Mouse (Mus musculus) MEL (cell line): ENCODE data around the gene Sept3. TPM values are rescaled to one million over a fixed set of nuclear protein-coding genes. Genes with fewer than 3 reads are reported as not detected.

Source experiments
- DNase-seq: peaks from one replicate; pipeline ENCODE4 v3.0.0; 2011; ENCODE audit warnings: low read depth, low spot score
- H3K27ac ChIP-seq: 2 replicates; pipeline ENCODE4 v1.5.1; 2012; ENCODE audit warnings: low read depth, mild to moderate bottlenecking, control low read depth, low read length, moderate library complexity; ENCODE audit not compliant: control insufficient read depth
- H3K27me3 ChIP-seq, 2 experiments: fragments of 150-350 bp in 1 of 2; sonication (generic) in 1 of 2; 2 replicates each; pipeline ENCODE4 v1.6.1; 2012; ENCODE audit warnings: low read length in 2 of 2, mild to moderate bottlenecking in 2 of 2, improper control_type of control experiment in 1 of 2, moderate library complexity in 1 of 2; ENCODE audit not compliant: insufficient read depth in 2 of 2, control insufficient read depth in 1 of 2
- H3K36me3 ChIP-seq, 2 experiments: 2 replicates each; pipeline ENCODE4 v1.6.1; 2012 to 2014; ENCODE audit warnings: low read length in 2 of 2, improper control_type of control experiment in 1 of 2, inconsistent platforms in 1 of 2, mild to moderate bottlenecking in 1 of 2; ENCODE audit not compliant: insufficient read depth in 2 of 2, control insufficient read depth in 1 of 2
- H3K4me1 ChIP-seq, 2 experiments: fragments of 150-350 bp in 1 of 2; sonication (generic) in 1 of 2; 2 replicates each; pipeline ENCODE4 v1.6.1; 2012; ENCODE audit warnings: low read length in 2 of 2, improper control_type of control experiment in 1 of 2, mild to moderate bottlenecking in 1 of 2; ENCODE audit not compliant: insufficient read depth in 2 of 2, control insufficient read depth in 1 of 2
- H3K4me3 ChIP-seq, 2 experiments: fragments of 150-350 bp in 1 of 2; sonication (generic) in 1 of 2; 2 replicates each; pipeline ENCODE4 v1.5.1; 2012; ENCODE audit warnings: low read depth in 2 of 2, low read length in 2 of 2, mild to moderate bottlenecking in 2 of 2, moderate library complexity in 2 of 2, control low read depth in 1 of 2, improper control_type of control experiment in 1 of 2; ENCODE audit not compliant: control insufficient read depth in 1 of 2, insufficient read depth in 1 of 2
- H3K79me2 ChIP-seq: 2 replicates; pipeline ENCODE4 v1.6.1; 2012; ENCODE audit warnings: mild to moderate bottlenecking, low read length, moderate library complexity; ENCODE audit not compliant: control insufficient read depth, poor library complexity, insufficient read depth
- H3K9ac ChIP-seq: 2 replicates; pipeline ENCODE4 v1.6.1; 2012; ENCODE audit warnings: low read depth, mild to moderate bottlenecking, control low read depth, low read length, moderate library complexity; ENCODE audit not compliant: control insufficient read depth, poor library complexity, severe bottlenecking
- H3K9me3 ChIP-seq: fragments of 150-350 bp; sonication (generic); replicated peaks from 2 replicates; pipeline ENCODE4 v1.6.1; 2012; ENCODE audit warnings: mild to moderate bottlenecking, low read length, improper control_type of control experiment, moderate library complexity; ENCODE audit not compliant: insufficient read depth
- BHLHE40 ChIP-seq: IDR thresholded peaks from 2 replicates; pipeline ENCODE4 v1.6.1; 2012; ENCODE audit warnings: low read depth, mild to moderate bottlenecking, inconsistent platforms, low read length, improper control_type of control experiment, borderline replicate concordance
- CHD1 ChIP-seq: IDR thresholded peaks from 2 replicates; pipeline ENCODE4 v1.6.1; 2012; ENCODE audit warnings: low read depth, mild to moderate bottlenecking, inconsistent platforms, low read length, improper control_type of control experiment
- CTCF ChIP-seq, 3 experiments: IDR thresholded peaks in 2 of 3; conservative IDR thresholded peaks in 1 of 3; 2 replicates each; pipeline ENCODE4 v1.5.1; 2011 to 2012; ENCODE audit warnings: low read length in 3 of 3, low read depth in 2 of 3, mild to moderate bottlenecking in 2 of 3, improper control_type of control experiment in 1 of 3, inconsistent platforms in 1 of 3, mixed read lengths in 1 of 3, moderate library complexity in 1 of 3; ENCODE audit not compliant: control insufficient read depth in 1 of 3, insufficient read depth in 1 of 3, poor library complexity in 1 of 3, severe bottlenecking in 1 of 3
- E2F4 ChIP-seq: IDR thresholded peaks from 2 replicates; pipeline ENCODE4 v1.6.1; 2011; ENCODE audit warnings: low read depth, low read length, improper control_type of control experiment, borderline replicate concordance
- ELF1 ChIP-seq: IDR thresholded peaks from 2 replicates; pipeline ENCODE4 v1.6.1; 2014; ENCODE audit warnings: low read depth, mild to moderate bottlenecking, inconsistent platforms, low read length, improper control_type of control experiment, moderate library complexity
- EP300 ChIP-seq, 2 experiments: IDR thresholded peaks; 2 replicates each; pipeline ENCODE4 v1.6.1; 2011; ENCODE audit warnings: improper control_type of control experiment in 2 of 2, low read length in 2 of 2, low read depth in 1 of 2, mild to moderate bottlenecking in 1 of 2
- GABPA ChIP-seq: IDR thresholded peaks from 2 replicates; pipeline ENCODE4 v1.6.1; 2012; ENCODE audit warnings: low read depth, mild to moderate bottlenecking, inconsistent platforms, low read length, improper control_type of control experiment, moderate library complexity
- GATA1 ChIP-seq: IDR thresholded peaks from 2 replicates; pipeline ENCODE4 v1.6.1; 2011; ENCODE audit warnings: low read depth, low read length, improper control_type of control experiment
- HCFC1 ChIP-seq: IDR thresholded peaks from 2 replicates; pipeline ENCODE4 v1.6.1; 2012; ENCODE audit warnings: low read depth, mild to moderate bottlenecking, inconsistent platforms, low read length, improper control_type of control experiment, moderate library complexity
- JUND ChIP-seq: IDR thresholded peaks from 2 replicates; pipeline ENCODE4 v1.6.1; 2011; ENCODE audit warnings: low read depth, mild to moderate bottlenecking, improper control_type of control experiment, low read length
- MAFK ChIP-seq: IDR thresholded peaks from 2 replicates; pipeline ENCODE4 v1.6.1; 2011; ENCODE audit warnings: low read depth, mild to moderate bottlenecking, low read length, improper control_type of control experiment, borderline replicate concordance
- MAX ChIP-seq: IDR thresholded peaks from 2 replicates; pipeline ENCODE4 v1.6.1; 2011; ENCODE audit warnings: low read length, improper control_type of control experiment
- MEF2A ChIP-seq: IDR thresholded peaks from 2 replicates; pipeline ENCODE4 v1.6.1; 2014; ENCODE audit warnings: low read depth, mild to moderate bottlenecking, inconsistent platforms, low read length, improper control_type of control experiment; ENCODE audit not compliant: poor library complexity, insufficient replicate concordance, severe bottlenecking; ENCODE audit errors: extremely low read depth
- MXI1 ChIP-seq: IDR thresholded peaks from 2 replicates; pipeline ENCODE4 v1.6.1; 2011; ENCODE audit warnings: mild to moderate bottlenecking, low read depth, low read length, improper control_type of control experiment
- MYC ChIP-seq: IDR thresholded peaks from 2 replicates; pipeline ENCODE4 v1.6.1; 2011; ENCODE audit warnings: low read depth, mild to moderate bottlenecking, low read length, improper control_type of control experiment, moderate library complexity
- NELFE ChIP-seq: IDR thresholded peaks from 2 replicates; pipeline ENCODE4 v1.6.1; 2011; ENCODE audit warnings: low read depth, low read length, improper control_type of control experiment
- NRF1 ChIP-seq: IDR thresholded peaks from 2 replicates; pipeline ENCODE4 v1.6.1; 2014; ENCODE audit warnings: low read depth, mild to moderate bottlenecking, inconsistent platforms, low read length, improper control_type of control experiment, moderate library complexity; ENCODE audit not compliant: poor library complexity, insufficient read depth, severe bottlenecking
- POLR2A ChIP-seq, 2 experiments: IDR thresholded peaks; 2 replicates each; pipeline ENCODE4 v1.6.1; 2011 to 2012; ENCODE audit warnings: low read length in 2 of 2, mild to moderate bottlenecking in 2 of 2, control low read depth in 1 of 2, improper control_type of control experiment in 1 of 2, low read depth in 1 of 2, moderate library complexity in 1 of 2; ENCODE audit not compliant: control insufficient read depth in 1 of 2, insufficient read depth in 1 of 2, poor library complexity in 1 of 2
- POLR2AphosphoS2 ChIP-seq: IDR thresholded peaks from 2 replicates; pipeline ENCODE4 v1.6.1; 2011; ENCODE audit warnings: low read length, improper control_type of control experiment
- POLR2AphosphoS5 ChIP-seq: IDR thresholded peaks from 2 replicates; pipeline ENCODE4 v1.6.1; 2012; ENCODE audit warnings: low read depth, borderline replicate concordance, mild to moderate bottlenecking, inconsistent platforms, low read length, moderate library complexity, mixed read lengths
- RAD21 ChIP-seq: IDR thresholded peaks from 2 replicates; pipeline ENCODE4 v1.6.1; 2011; ENCODE audit warnings: mild to moderate bottlenecking, low read depth, low read length, improper control_type of control experiment
- SIN3A ChIP-seq: IDR thresholded peaks from 2 replicates; pipeline ENCODE4 v1.6.1; 2012; ENCODE audit warnings: low read length, improper control_type of control experiment, inconsistent platforms
- SMC3 ChIP-seq: IDR thresholded peaks from 2 replicates; pipeline ENCODE4 v1.6.1; 2011; ENCODE audit warnings: low read depth, low read length, improper control_type of control experiment
- TAL1 ChIP-seq: IDR thresholded peaks from 2 replicates; pipeline ENCODE4 v1.6.1; 2012; ENCODE audit warnings: mild to moderate bottlenecking, inconsistent platforms, low read length, moderate library complexity, mixed read lengths
- TBP ChIP-seq: IDR thresholded peaks from 2 replicates; pipeline ENCODE4 v1.8.0; 2011; ENCODE audit warnings: low read depth, low read length, improper control_type of control experiment
- UBTF ChIP-seq: IDR thresholded peaks from 2 replicates; pipeline ENCODE4 v1.6.1; 2012; ENCODE audit warnings: low read depth, mild to moderate bottlenecking, inconsistent platforms, low read length, improper control_type of control experiment, moderate library complexity, borderline replicate concordance; ENCODE audit not compliant: insufficient read depth
- USF1 ChIP-seq: IDR thresholded peaks from 2 replicates; pipeline ENCODE4 v1.6.1; 2014; ENCODE audit warnings: low read depth, mild to moderate bottlenecking, inconsistent platforms, low read length, improper control_type of control experiment, moderate library complexity
- USF2 ChIP-seq, 2 experiments: IDR thresholded peaks; 2 replicates each; pipeline ENCODE4 v1.6.1; 2011 to 2012; ENCODE audit warnings: improper control_type of control experiment in 2 of 2, low read length in 2 of 2, borderline replicate concordance in 1 of 2, inconsistent platforms in 1 of 2, low read depth in 1 of 2, mild to moderate bottlenecking in 1 of 2; ENCODE audit not compliant: insufficient read depth in 1 of 2
- ZC3H11A ChIP-seq: IDR thresholded peaks from 2 replicates; pipeline ENCODE4 v1.6.1; 2012; ENCODE audit warnings: low read depth, mild to moderate bottlenecking, inconsistent platforms, low read length, improper control_type of control experiment
- ZKSCAN1 ChIP-seq: IDR thresholded peaks from 2 replicates; pipeline ENCODE4 v1.6.1; 2012; ENCODE audit warnings: low read depth, mild to moderate bottlenecking, inconsistent platforms, low read length, improper control_type of control experiment, moderate library complexity
- ZMIZ1 ChIP-seq: IDR thresholded peaks from 2 replicates; pipeline ENCODE4 v1.6.1; 2012; ENCODE audit warnings: low read depth, mild to moderate bottlenecking, inconsistent platforms, low read length, improper control_type of control experiment, moderate library complexity
- ZNF384 ChIP-seq: IDR thresholded peaks from 2 replicates; pipeline ENCODE4 v1.6.1; 2012; ENCODE audit warnings: low read depth, mild to moderate bottlenecking, inconsistent platforms, low read length, improper control_type of control experiment
- polyA plus RNA-seq, 2 experiments: library from polyadenylated mRNA; stranded (reverse) in 1 of 2; unstranded in 1 of 2; fragments of >175 nt in 1 of 2; fragments of >200 nt in 1 of 2; gene quantifications; 2 replicates each; pipeline versions ENCODE4 v1.2.1 to v1.2.4; 2012; ENCODE audit warnings: low replicate concordance in 2 of 2, low read depth in 1 of 2; ENCODE audit not compliant: insufficient read length in 2 of 2, insufficient read depth in 1 of 2, missing spikeins in 1 of 2
- total RNA-seq: library from RNA; depleted of rRNA; stranded (reverse); fragments of 300-350 nt; gene quantifications from 2 replicates; pipeline ENCODE4 v1.2.3, GENCODE M21; 2012

Sept3 gene
- total and polyA plus RNA-seq, 3 experiments: not detected

- no peak for TF ChIP-seq ZKSCAN1
- no peak for TF ChIP-seq RAD21
These were observed 66.4 kb downstream of the Sept3 start (continued) for GRCm38 (mm10) chr15:82341036-82341501.

DNA sequence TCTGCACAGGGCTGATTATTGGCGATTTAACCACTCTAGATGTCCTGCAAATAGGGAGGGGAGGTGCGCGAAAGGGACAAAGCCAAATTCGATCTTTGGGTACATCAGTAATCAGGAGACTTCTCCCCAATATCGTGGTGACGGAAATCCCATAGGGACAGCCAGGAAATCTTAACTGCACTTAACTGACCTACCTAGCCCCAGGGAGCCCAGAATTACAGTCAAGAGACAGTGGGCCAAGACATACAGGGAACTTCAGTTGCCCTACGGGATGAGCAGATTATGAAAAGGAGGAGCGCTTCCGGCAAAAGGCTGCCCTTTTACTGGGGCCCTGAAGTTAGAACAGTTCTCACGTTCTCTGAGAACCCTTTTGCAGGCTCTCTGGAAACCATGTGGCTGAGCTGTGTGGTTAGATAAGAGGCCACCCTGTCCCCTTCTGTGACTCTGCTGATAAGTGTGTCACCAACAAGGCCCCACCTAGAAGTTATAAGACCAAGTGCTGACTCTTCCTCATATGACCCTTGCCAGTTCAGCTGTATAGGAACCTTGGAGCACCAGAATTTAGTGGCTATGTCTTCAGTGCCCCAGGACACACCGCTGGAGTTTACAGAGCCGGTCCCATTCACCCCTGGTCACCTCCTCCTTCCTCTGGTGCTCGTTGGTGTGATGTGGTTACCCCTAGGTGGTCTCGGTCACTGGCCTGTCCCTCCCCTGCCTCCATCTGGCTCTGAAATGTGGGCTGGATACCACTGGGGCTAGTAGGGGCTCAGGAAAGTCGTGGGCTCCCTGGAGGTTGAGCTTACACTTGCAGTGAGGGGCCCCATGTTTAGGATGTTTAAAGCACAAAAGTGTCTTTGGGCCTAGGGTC is 67.2 kb downstream of the Sept3 start:
- Histone ChIP-seq H3K27me3 (no peaks in the 10 kb centered on the region), H3K36me3 (peaks cover 0 to 42% of the 10 kb centered on the region in 2 experiments; a peak in 2 of 4 replicates), H3K9ac (peak overlapping the region; percentile 94), H3K79me2 (peaks cover 35% of the 10 kb centered on the region), H3K4me3 (peak overlapping the region; percentile 78 to 79), H3K27ac (peak overlapping the region; percentile 99), H3K4me1 (peaks cover 16 to 50% of the 10 kb centered on the region in 2 experiments), H3K9me3 (no peaks in the 10 kb centered on the region)
- peak; percentile 99 for DNase-seq
- TF ChIP-seq MAX: peak; percentile 92
- TF ChIP-seq JUND: peak; percentile 89
- TF ChIP-seq POLR2A (IDR thresholded peaks at IDR 0.05; ENCODE audit: control insufficient read depth in 1 of 2, insufficient read depth in 1 of 2, low read depth in 1 of 2, low read length in 2 of 2, poor library complexity in 1 of 2): peak in 1 of 2 experiments; percentile 89; a peak in 3 of 4 replicates
- TF ChIP-seq HCFC1: peak; percentile 75
- peak; percentile 96 for TF ChIP-seq BHLHE40
- peak; percentile 77 for TF ChIP-seq USF1
- peak; percentile 100 for TF ChIP-seq GATA1
- no peak for TF ChIP-seq SMC3
- TF ChIP-seq NELFE: peak; percentile 88
- peak; percentile 100 for TF ChIP-seq TAL1
- TF ChIP-seq MEF2A: peak; percentile 78; the same call in 1 of the 2 replicates
- TF ChIP-seq RAD21: no peak
- peak; percentile 30; the same call in 1 of the 2 replicates for TF ChIP-seq POLR2AphosphoS5
- TF ChIP-seq ZNF384: peak; percentile 42; the same call in 1 of the 2 replicates
- peak; percentile 95 for TF ChIP-seq TBP
- TF ChIP-seq POLR2AphosphoS2: peak; percentile 94
- peak; percentile 99 to 100 for TF ChIP-seq EP300 (IDR thresholded peaks at IDR 0.05; ENCODE audit: low read depth in 1 of 2, low read length in 2 of 2)
- TF ChIP-seq GABPA: no peak
- TF ChIP-seq MAFK: peak; percentile 88
- TF ChIP-seq UBTF: no peak
- peak; percentile 30; the same call in 1 of the 2 replicates for TF ChIP-seq CHD1
- TF ChIP-seq MXI1: peak; percentile 89
- TF ChIP-seq MYC: peak; percentile 99
- TF ChIP-seq USF2 (IDR thresholded peaks at IDR 0.05; ENCODE audit: borderline replicate concordance in 1 of 2, insufficient read depth in 1 of 2, low read depth in 1 of 2, low read length in 2 of 2): no peak
- TF ChIP-seq ZMIZ1: peak; percentile 90
- TF ChIP-seq ZKSCAN1: no peak
- no peak for TF ChIP-seq CTCF (IDR thresholded peaks at IDR 0.05 in 2 of 3, conservative IDR thresholded peaks at IDR 0.05 in 1 of 3; ENCODE audit: control insufficient read depth in 1 of 3, insufficient read depth in 1 of 3, low read depth in 2 of 3, low read length in 3 of 3, poor library complexity in 1 of 3, severe bottlenecking in 1 of 3)
- peak; percentile 85 for TF ChIP-seq ELF1
- TF ChIP-seq ZC3H11A: no peak
- peak; percentile 95 for TF ChIP-seq SIN3A
- no peak for TF ChIP-seq E2F4
- TF ChIP-seq NRF1: no peak
